Mouse (Mus musculus) olfactory bulb, adult 2 months (tissue): ENCODE measurements at regions not wholly inside any gene's neighbourhood (a gene's known extent, or its start where the extent isn't known, plus 50 kb on each side); places are given as distances from the start of the nearest gene placed in this dataset.

Experiments
- H3K27ac ChIP-seq: fragments of 200-500 bp; 2 replicates; pipeline ENCODE4 v1.5.1; 2012; ENCODE audit warnings: low read depth, low read length; ENCODE audit not compliant: insufficient read depth
- H3K4me1 ChIP-seq: fragments of 200-500 bp; 2 replicates; pipeline ENCODE4 v1.6.1; 2012; ENCODE audit warnings: low read length; ENCODE audit not compliant: control insufficient read depth, insufficient read depth
- H3K4me3 ChIP-seq: fragments of 200-500 bp; 2 replicates; pipeline ENCODE4 v1.5.1; 2012; ENCODE audit warnings: mild to moderate bottlenecking, low read depth, low read length, moderate library complexity; ENCODE audit not compliant: insufficient read depth
- CTCF ChIP-seq: fragments of 200-500 bp; IDR thresholded peaks from 2 replicates; pipeline ENCODE4 v1.5.1; 2012; ENCODE audit warnings: low read depth, mild to moderate bottlenecking, low read length, moderate library complexity; ENCODE audit not compliant: insufficient read depth
- POLR2A ChIP-seq: fragments of 200-500 bp; IDR thresholded peaks from 2 replicates; pipeline ENCODE4 v1.6.1; 2012; ENCODE audit warnings: mild to moderate bottlenecking, low read depth, low read length, moderate library complexity; ENCODE audit not compliant: insufficient read depth
- WGBS: fragments of 180-500 bp; shearing (Covaris S2); methylation state at CpG from one replicate; pipeline ENCODE4 v1.1.7; 2018; 5-methylcytosine and 5-hydroxymethylcytosine counted together

- TF ChIP-seq CTCF (no peak), POLR2A (no peak)
- Histone ChIP-seq H3K4me1 (no peaks in the 10 kb centered on the region), H3K4me3 (no peak overlapping the region), H3K27ac (no peak overlapping the region)
- 75% methylated on average over 6 of the region's 6 CpGs for WGBS
Observed at GRCm38 (mm10) chr5:46488140-46488942, 630.9 kb upstream of the Lcorl start.

GRCm38 (mm10) chr5:46486740-46487326 lies 629.4 kb upstream of the Lcorl start:
- Histone ChIP-seq H3K27ac (no peak overlapping the region), H3K4me1 (no peaks in the 10 kb centered on the region), H3K4me3 (no peak overlapping the region)
- TF ChIP-seq CTCF (no peak), POLR2A (no peak)
- WGBS, result 94% methylated on average over 1 of the region's 1 CpGs

GRCm38 (mm10) chr5:46456356-46456755 lies 598.9 kb upstream of the Lcorl start:
- no peak for TF ChIP-seq CTCF
- TF ChIP-seq POLR2A, result no peak
- 93% methylated on average over 3 of the region's 3 CpGs for WGBS
- Histone ChIP-seq H3K4me3 (no peak overlapping the region), H3K4me1 (no peaks in the 10 kb centered on the region), H3K27ac (no peak overlapping the region)

GRCm38 (mm10) chr5:46448274-46448673 lies 590.9 kb upstream of the Lcorl start:
- TF ChIP-seq CTCF (no peak), POLR2A (no peak)
- Histone ChIP-seq H3K4me3 (no peak overlapping the region), H3K4me1 (no peaks in the 10 kb centered on the region), H3K27ac (no peak overlapping the region)
- 54% methylated on average over 4 of the region's 4 CpGs for WGBS

GRCm38 (mm10) chr5:46445844-46446243 lies 588.4 kb upstream of the Lcorl start:
- Histone ChIP-seq H3K4me3 (no peak overlapping the region), H3K4me1 (no peaks in the 10 kb centered on the region), H3K27ac (no peak overlapping the region)
- WGBS, result 82% methylated on average over 3 of the region's 3 CpGs
- TF ChIP-seq POLR2A, result no peak
- no peak for TF ChIP-seq CTCF

GRCm38 (mm10) chr5:46445122-46445521 lies 587.7 kb upstream of the Lcorl start:
- WGBS, result 67% methylated on average over 7 of the region's 7 CpGs
- Histone ChIP-seq H3K4me3 (no peak overlapping the region), H3K4me1 (no peaks in the 10 kb centered on the region)

GRCm38 (mm10) chr5:46443805-46444340 lies 586.5 kb upstream of the Lcorl start:
- H3K4me1 ChIP-seq, result no peaks in the 10 kb centered on the region
- TF ChIP-seq CTCF, result no peak
- TF ChIP-seq POLR2A, result no peak
- WGBS, result 13% methylated on average over 12 of the region's 12 CpGs
- H3K4me3 ChIP-seq, result no peak overlapping the region
- H3K27ac ChIP-seq, result no peak overlapping the region

More at GRCm38 (mm10) chr5:46445122-46445521, 587.7 kb upstream of the Lcorl start:
- H3K27ac ChIP-seq, result no peak overlapping the region
- TF ChIP-seq POLR2A (no peak), CTCF (no peak)

- Histone ChIP-seq H3K4me3 (no peak overlapping the region), H3K27ac (no peak overlapping the region), H3K4me1 (no peaks in the 10 kb centered on the region)
- 75% methylated on average over 6 of the region's 6 CpGs for WGBS
- no peak for TF ChIP-seq POLR2A
- TF ChIP-seq CTCF, result no peak
Observed at GRCm38 (mm10) chr5:46442600-46443248, 585.3 kb upstream of the Lcorl start.

- TF ChIP-seq POLR2A (no peak), CTCF (no peak)
- Histone ChIP-seq H3K4me1 (no peaks in the 10 kb centered on the region), H3K27ac (no peak overlapping the region), H3K4me3 (no peak overlapping the region)
Observed at GRCm38 (mm10) chr5:46441716-46442115, 584.3 kb upstream of the Lcorl start.
